Mouse (Mus musculus) olfactory bulb, adult 2 months (tissue): ENCODE data around the gene Syngr2.

Experiments
- CTCF ChIP-seq: fragments of 200-500 bp; IDR thresholded peaks from 2 replicates; pipeline ENCODE4 v1.5.1; 2012; ENCODE audit warnings: low read depth, mild to moderate bottlenecking, low read length, moderate library complexity; ENCODE audit not compliant: insufficient read depth
- POLR2A ChIP-seq: fragments of 200-500 bp; IDR thresholded peaks from 2 replicates; pipeline ENCODE4 v1.6.1; 2012; ENCODE audit warnings: mild to moderate bottlenecking, low read depth, low read length, moderate library complexity; ENCODE audit not compliant: insufficient read depth

- no peak for TF ChIP-seq CTCF
- TF ChIP-seq POLR2A: no peak
Measured at GRCm38 (mm10) chr11:117836306-117836705, 26.8 kb downstream of the Syngr2 start.
